Mouse (Mus musculus): ENCODE data around the gene Tgm2. TPM values are rescaled to one million over a fixed set of nuclear protein-coding genes. Genes with fewer than 3 reads are reported as not detected.
A peak's percentile ranks its signal among the peaks of the same experiment; 100 is the strongest.

Gene Tgm2
- polyA plus RNA-seq, 1 experiment from 2014 or later: 63.8 TPM

DNA sequence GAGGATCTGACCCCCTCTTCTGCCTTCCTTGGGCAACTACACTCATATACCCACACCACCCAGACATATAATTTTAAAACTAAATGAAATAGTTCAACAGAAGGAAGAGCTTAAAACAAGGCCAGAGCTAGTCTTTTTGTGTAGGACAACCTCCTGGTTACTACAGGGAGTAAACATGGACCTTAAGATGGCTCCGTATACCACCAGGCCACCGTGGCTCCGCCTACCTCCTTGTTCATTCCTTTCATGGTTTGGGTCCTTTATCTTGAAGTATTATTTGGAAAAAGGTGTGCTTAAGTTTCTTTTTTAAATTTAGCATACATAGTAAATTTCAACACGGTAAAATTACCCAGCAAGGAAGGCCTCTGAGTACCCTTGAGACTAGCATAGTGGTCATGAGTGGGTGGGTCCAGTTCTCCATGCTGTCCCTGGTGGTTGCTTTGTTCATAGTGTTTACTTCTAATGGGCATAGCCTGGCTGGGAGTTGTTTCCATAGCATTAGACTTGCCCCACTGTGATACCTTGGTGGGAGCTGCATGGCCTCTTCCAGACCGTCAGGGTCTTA lies 78.9 kb downstream of the Tgm2 start:
- Histone ChIP-seq H3K36me3 (peaks cover 73% of the 10 kb centered on the region), H3K27me3 (no peaks in the 10 kb centered on the region), H3K4me2 (no peak overlapping the region), H3K9me3 (replicated peaks) (no peaks in the 10 kb centered on the region), H3K4me3 (replicated peaks) (no peak overlapping the region), H3K9ac (no peak overlapping the region), H3K27ac (no peak overlapping the region), H3K4me1 (replicated peaks) (no peaks in the 10 kb centered on the region; the same call in 1 of the 2 replicates)
- ATAC-seq (ENCODE audit: low read depth) (no peak), DNase-seq (no peak)
- 89% methylated on average over 5 of the region's 5 CpGs for WGBS (ENCODE audit: insufficient replicate concordance)

DNA sequence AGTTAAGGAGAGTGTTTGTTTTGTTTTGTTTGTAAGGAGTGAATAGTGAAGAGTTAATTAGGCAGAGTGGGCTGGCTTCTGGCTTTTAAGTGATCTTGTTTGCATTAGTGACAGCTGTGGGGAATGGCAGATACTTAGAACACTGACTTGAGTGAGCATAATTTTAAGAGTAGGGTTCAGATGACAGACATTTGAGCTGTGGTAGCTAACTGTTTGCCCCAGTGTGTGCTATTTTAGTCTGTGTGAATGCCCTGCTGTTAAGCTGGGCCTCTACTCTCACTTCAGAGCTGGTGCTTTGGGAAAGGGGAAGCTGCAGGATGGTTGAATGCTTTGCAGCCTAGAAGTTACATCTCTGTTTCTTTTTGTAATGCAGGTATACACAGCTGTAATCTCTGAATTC lies 79.8 kb downstream of the Tgm2 start:
- Histone ChIP-seq H3K36me3 (peaks cover 73% of the 10 kb centered on the region), H3K4me1 (replicated peaks) (no peaks in the 10 kb centered on the region; the same call in 1 of the 2 replicates), H3K4me2 (no peak overlapping the region), H3K9ac (no peak overlapping the region), H3K4me3 (replicated peaks) (no peak overlapping the region), H3K9me3 (replicated peaks) (no peaks in the 10 kb centered on the region), H3K27ac (0 out of 2 replicates have a peak overlapping the region, but pooled peaks have one; percentile 5), H3K27me3 (no peaks in the 10 kb centered on the region)
- no peak for ATAC-seq (ENCODE audit: low read depth)
- DNase-seq: no peak

Other genes starting within 250 kb of the Tgm2 start
- not detected in 2 replicates for gene Vstm2l, start 231.8 kb downstream of the Tgm2 start, polyA plus RNA-seq (2015; fragmentation: Nextera tagmentation; extraction: Ambion mirVana)
- gene Tti1, start 118.0 kb downstream of the Tgm2 start, polyA plus RNA-seq (2015; fragmentation: Nextera tagmentation; extraction: Ambion mirVana): 14.0 and 16.2 TPM in 2 replicates
- gene Rprd1b, start 117.9 kb downstream of the Tgm2 start, polyA plus RNA-seq (2015; fragmentation: Nextera tagmentation; extraction: Ambion mirVana): 30.0 and 35.5 TPM in 2 replicates
- 0.31 and 0.47 TPM in 2 replicates for gene D630003M21Rik, start 82.8 kb upstream of the Tgm2 start, polyA plus RNA-seq (2015; fragmentation: Nextera tagmentation; extraction: Ambion mirVana)
- gene Bpi, start 111.7 kb upstream of the Tgm2 start, polyA plus RNA-seq (2015; fragmentation: Nextera tagmentation; extraction: Ambion mirVana): not detected in 2 replicates
- gene Lbp, start 160.1 kb upstream of the Tgm2 start, polyA plus RNA-seq (2015; fragmentation: Nextera tagmentation; extraction: Ambion mirVana): 16.3 and 22.9 TPM in 2 replicates
- gene Snhg11, start 229.2 kb upstream of the Tgm2 start, polyA plus RNA-seq (2015; fragmentation: Nextera tagmentation; extraction: Ambion mirVana): 1.4 and 1.5 TPM in 2 replicates